Mouse (Mus musculus): ENCODE data around the gene Olfr370. TPM values are rescaled to one million over a fixed set of nuclear protein-coding genes. Genes with fewer than 3 reads are reported as not detected.

The Olfr370 gene
- polyA plus RNA-seq (2021; fragmentation: Nextera tagmentation) = not detected in 2 replicates
- long read RNA-seq, experiment 1 = 0 reads
- long read RNA-seq, experiment 2 = 0 reads

GRCm38 (mm10) chr8:83535736-83536135 is at the start of gene Olfr370:
Gene Olfr370, plus strand, starts transcription at chr8:83535780.

GRCm38 (mm10) chr8:83566469-83567395 is 31.2 kb downstream of the Olfr370 start, which contains the start of gene Ndufb7:
Gene Ndufb7, plus strand, starts transcription at chr8:83566671.

Other genes starting within 250 kb of the Olfr370 start
- gene Ucp1, start 245.4 kb upstream of the Olfr370 start, polyA plus RNA-seq (2021; fragmentation: Nextera tagmentation) = not detected in 2 replicates
- 4.2 and 4.3 TPM in 2 replicates for gene Elmod2, start 203.3 kb upstream of the Olfr370 start, polyA plus RNA-seq (2021; fragmentation: Nextera tagmentation)
- gene Mgat4d, start 187.3 kb upstream of the Olfr370 start, polyA plus RNA-seq (2021; fragmentation: Nextera tagmentation) = not detected in 2 replicates
- 2.8 and 3.6 TPM in 2 replicates for gene Clgn, start 145.9 kb upstream of the Olfr370 start, polyA plus RNA-seq (2021; fragmentation: Nextera tagmentation)
- gene Scoc, start 77.4 kb upstream of the Olfr370 start, polyA plus RNA-seq (2021; fragmentation: Nextera tagmentation) = 380 and 458 TPM in 2 replicates
- 610 and 651 TPM in 2 replicates for gene Ndufb7, start 30.9 kb downstream of the Olfr370 start, polyA plus RNA-seq (2021; fragmentation: Nextera tagmentation)
- 1,413 and 1,506 TPM in 2 replicates for gene Tecr, start 72.2 kb downstream of the Olfr370 start, polyA plus RNA-seq (2021; fragmentation: Nextera tagmentation)
- 42.8 and 49.1 TPM in 2 replicates for gene Dnajb1, start 72.4 kb downstream of the Olfr370 start, polyA plus RNA-seq (2021; fragmentation: Nextera tagmentation)
- 103 and 129 TPM in 2 replicates for gene Gipc1, start 116.9 kb downstream of the Olfr370 start, polyA plus RNA-seq (2021; fragmentation: Nextera tagmentation)
- 0.18 and 0.40 TPM in 2 replicates for gene Ptger1, start 130.9 kb downstream of the Olfr370 start, polyA plus RNA-seq (2021; fragmentation: Nextera tagmentation)
- 5.5 and 11.2 TPM in 2 replicates for gene Pkn1, start 163.4 kb downstream of the Olfr370 start, polyA plus RNA-seq (2021; fragmentation: Nextera tagmentation)
- 18.2 and 24.2 TPM in 2 replicates for gene Ddx39, start 179.4 kb downstream of the Olfr370 start, polyA plus RNA-seq (2021; fragmentation: Nextera tagmentation)
- 2.8 and 3.1 TPM in 2 replicates for gene Adgre5, start 205.5 kb downstream of the Olfr370 start, polyA plus RNA-seq (2021; fragmentation: Nextera tagmentation)

All from left cerebral cortex, adult 6 months (tissue).